Mouse (Mus musculus): ENCODE results near the gene Mknk2.
A peak's percentile ranks its signal among the peaks of the same experiment; 100 is the strongest.

Mknk2 gene

GRCm38 (mm10) chr10:80669737-80670485 lies 8.0 kb downstream of the Mknk2 start:
- no peak for DNase-seq (ENCODE audit: low spot score)

GRCm38 (mm10) chr10:80669018-80669417 lies 8.9 kb downstream of the Mknk2 start:
- no peak for DNase-seq (ENCODE audit: low spot score)

- no peak for DNase-seq (ENCODE audit: low spot score)
These were observed 9.3 kb downstream of the Mknk2 start for GRCm38 (mm10) chr10:80668614-80669013.

- DNase-seq (ENCODE audit: low spot score), result no peak
These were observed 11.0 kb downstream of the Mknk2 start for GRCm38 (mm10) chr10:80666837-80667412.

DNA sequence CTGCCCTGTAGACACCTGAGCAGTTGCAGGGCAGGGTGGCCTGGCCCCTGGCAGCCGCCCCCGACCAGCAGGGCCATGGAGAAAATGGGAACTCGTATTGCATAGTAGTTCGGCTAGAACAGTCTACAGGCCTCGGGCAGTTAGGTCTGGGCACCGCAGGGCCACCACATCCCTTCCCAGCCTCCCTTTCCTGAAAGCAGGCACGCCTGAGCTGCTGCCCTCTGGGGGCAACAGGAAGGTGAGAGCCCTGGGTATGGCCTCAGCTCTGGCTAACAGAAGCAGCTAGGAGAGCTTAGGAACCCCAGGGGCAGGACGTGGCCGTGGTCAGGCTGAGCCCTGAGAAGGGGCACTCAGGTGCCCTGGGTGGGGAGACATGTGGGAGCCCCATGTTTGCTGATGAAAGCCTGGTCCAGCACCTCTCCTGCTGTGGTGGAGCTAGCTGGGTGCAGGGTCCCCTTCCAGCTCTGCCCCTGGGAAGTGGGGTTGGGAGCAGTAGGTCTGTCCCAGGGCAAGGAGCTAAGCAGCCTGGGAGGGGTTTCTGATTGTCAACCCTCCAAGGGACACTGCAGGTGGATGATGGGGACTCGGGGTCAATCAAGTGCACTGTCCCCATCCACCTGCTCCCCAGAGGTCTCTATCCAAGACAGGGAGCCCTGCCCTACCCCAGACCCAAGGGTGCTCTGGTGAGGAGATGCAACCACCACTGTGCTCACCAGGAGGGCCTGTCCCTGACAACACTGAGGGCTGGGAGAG lies 11.8 kb downstream of the Mknk2 start:
- DNase-seq (ENCODE audit: low spot score), result no peak

- DNase-seq (ENCODE audit: low spot score), result no peak
These were observed 12.5 kb downstream of the Mknk2 start for GRCm38 (mm10) chr10:80665459-80665858.

DNA sequence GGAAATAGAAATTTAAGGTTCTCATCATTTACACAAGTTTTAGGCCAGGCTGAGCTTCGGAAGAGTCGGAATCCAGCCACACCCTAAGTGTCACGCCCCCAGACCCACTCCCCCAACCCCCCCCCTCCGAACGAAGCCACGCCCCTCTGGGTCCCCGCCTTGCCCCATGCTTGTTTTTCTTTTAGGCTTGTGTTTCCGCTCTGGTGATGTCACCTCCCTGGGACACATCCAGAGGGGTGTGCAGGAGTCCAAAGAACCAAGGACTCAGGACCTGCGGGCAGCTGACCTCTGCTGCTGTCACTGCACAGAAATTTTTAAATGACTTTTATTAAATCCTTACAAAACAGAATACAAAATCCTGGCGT lies 12.9 kb downstream of the Mknk2 start:
- no peak for DNase-seq (ENCODE audit: low spot score)

- DNase-seq (ENCODE audit: low spot score), result peak; percentile 84
These were observed 13.5 kb downstream of the Mknk2 start for GRCm38 (mm10) chr10:80664197-80665015.

GRCm38 (mm10) chr10:80663485-80664196 lies 14.3 kb downstream of the Mknk2 start:
- DNase-seq (ENCODE audit: low spot score), result no peak

DNA sequence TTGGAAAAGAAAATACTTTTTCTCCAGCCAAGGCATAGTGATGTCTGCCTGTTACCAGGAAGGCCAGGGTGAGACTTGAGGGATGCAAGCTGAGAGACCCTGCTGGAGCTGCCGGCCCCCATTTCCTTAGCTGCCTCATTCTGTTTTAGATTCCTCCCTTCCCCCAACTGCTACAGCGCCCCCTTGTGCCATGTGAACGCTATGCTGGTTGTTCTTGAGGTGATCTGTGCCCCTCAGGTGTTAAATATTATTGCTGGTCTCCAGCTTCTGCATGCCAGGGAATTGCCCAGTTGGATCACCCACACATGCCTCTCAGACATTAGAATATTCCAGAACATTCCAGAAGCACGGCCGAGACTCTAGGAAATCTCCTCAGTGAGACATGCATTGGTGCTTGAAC lies 16.8 kb downstream of the Mknk2 start:
- DNase-seq (ENCODE audit: low spot score), result no peak

DNA sequence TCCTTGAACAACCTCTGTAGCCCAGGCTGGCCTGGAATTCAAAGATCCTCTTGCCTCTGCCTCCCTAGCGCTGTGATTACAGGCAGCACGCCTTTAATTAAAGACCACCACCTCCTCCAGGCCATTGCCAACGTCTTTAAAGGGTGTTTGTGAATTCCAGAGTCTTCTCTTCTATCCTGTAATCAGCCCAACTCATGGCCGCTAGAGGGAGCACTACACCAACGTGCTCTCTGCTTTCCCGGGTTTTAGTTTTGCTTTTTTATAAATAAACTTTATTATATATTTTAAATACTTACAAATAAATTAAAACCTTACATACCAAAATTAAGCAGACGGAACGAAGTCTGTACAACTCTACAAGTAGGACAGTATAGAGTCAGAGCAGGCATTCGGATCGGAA lies 18.7 kb downstream of the Mknk2 start:
- DNase-seq (ENCODE audit: low spot score), result no peak

DNA sequence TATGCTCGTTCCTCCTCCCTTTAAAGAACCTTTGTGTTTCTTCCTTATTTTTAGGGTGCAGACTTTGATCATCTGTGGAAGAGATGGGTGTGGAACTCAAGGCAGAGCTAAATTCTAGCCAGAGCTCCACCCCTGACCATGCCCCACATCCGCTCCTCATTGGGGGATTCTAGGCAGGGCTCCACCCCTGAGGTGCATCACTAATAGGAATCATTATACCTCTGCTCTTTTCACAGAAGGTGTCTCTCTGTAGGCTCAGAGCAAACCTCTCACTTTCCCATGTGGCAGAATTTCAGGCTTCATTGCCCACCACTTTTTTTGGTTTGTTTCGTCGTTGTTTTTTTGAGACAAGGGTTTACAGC lies 19.1 kb downstream of the Mknk2 start:
- DNase-seq (ENCODE audit: low spot score), result no peak

DNA sequence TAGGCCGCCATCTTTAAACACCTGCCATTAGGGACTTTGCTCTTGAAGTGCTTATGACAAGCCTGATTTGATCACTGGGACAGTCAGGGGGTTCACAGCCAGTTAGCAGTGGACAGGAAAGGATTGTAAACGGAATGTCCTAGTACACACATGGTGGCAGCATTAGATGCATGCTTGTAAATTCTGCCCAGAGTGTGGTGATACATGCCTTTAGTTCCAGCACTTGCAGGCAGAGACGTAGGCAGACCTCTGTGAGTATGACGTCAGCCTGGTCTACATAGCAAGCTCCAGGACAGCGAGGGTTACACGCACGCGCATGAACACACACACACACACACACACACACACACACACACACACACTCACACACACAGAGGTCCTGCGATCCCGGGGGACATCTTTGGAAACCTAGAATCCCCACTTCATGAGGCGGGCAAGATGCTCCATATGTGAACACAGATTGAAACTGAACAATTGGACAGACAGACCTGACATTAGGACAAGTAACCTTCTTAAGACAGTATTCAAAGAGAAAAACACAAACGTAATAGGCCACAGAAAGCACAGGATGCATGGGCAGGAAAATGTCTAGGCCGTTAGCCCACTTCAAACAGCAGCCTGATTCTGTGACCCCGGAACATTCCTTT lies 19.6 kb downstream of the Mknk2 start:
- no peak for DNase-seq (ENCODE audit: low spot score)

GRCm38 (mm10) chr10:80656863-80657623 lies 20.9 kb downstream of the Mknk2 start, which contains the start of gene Btbd2:
Btbd2 (minus strand) TSS chr10:80657071.
- no peak for DNase-seq (ENCODE audit: low spot score)

DNA sequence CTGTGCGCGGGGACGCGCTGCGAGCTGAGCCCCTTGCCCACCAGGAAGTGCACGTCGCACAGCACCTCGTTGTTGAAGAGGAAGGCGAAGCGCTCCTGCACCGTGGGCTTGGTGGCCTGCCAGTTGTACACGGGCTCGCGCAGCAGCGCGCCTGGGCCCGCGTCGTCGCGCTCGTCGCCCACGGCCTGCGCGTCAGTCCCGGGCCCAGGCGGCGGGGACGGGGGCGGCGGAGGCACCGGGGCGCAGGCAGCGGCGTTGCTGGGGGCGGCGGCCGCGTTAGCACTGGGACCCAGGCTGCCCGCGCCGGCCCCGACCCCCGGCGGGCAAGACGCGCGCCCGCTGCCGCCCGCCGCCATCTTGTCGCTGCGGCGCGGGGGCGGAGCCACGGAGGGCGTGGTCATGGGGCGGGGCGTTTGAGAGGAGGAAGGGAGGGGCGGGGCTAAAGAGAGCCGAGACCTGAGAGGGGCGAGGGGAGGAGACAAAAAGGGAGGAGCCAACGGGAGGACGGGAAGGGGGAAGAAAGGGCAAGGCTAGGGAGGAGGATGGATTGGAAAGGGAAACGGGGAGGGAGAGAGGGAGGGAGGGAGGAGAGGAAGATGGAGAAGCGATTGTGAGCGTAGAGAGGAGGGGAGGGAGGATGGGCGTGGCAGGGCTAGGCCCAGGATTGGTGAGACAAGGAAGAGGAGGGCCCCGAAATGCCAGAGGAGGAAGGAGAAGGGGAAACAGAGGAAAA lies 21.6 kb downstream of the Mknk2 start:
- peak; percentile 96 for DNase-seq (ENCODE audit: low spot score)

- no peak for DNase-seq (ENCODE audit: low spot score)
These were observed 22.3 kb downstream of the Mknk2 start for GRCm38 (mm10) chr10:80655406-80656129.

DNA sequence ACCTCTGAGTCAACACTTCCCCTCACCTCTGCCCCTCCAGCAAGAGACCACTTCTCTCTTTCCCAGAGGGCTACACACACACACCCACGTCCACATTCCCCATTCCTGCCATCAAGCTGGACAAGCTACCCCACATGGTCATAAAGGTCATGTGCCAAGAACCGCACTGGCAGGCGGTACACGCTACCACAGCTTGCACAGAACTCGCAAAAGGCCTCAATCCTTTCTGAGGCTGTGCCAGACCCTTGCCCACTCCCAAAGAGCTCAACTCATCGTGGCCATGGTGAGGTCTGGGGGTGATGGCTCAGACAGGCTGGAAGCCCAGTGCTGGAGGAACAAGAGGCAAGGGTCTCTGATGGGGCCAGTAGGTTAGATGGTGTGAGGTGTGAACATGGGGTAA lies 23.0 kb downstream of the Mknk2 start:
- no peak for DNase-seq (ENCODE audit: low spot score)

- DNase-seq (ENCODE audit: low spot score), result no peak
These were observed 24.7 kb downstream of the Mknk2 start for GRCm38 (mm10) chr10:80653156-80653720.

- DNase-seq (ENCODE audit: low spot score), result no peak
These were observed 27.5 kb downstream of the Mknk2 start for GRCm38 (mm10) chr10:80650392-80650791.

Data from testis, postnatal 14 days (tissue).